In the genomic region with DNA sequence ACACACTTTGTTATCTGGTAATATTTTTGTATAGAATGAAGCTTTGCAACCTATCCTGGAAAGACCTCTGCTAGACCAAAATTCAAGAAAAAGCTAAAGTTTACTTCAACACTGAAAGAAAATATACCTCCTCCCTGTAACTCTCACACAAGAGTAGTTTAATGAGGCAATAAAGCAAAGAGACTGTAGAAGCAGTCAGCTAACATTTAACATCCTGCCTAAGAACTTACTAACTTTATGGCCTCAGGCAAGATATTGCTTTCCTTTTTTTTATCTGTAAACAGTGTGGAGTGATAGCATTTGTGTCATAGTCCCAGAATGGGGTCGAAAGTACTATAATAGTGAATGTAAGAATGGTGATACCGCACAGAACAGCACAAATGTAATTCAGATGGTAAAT, we compare ENCODE assay signal across 13 mouse cellular contexts.
"Had no signal": no experiment of that assay in that cellular context is flagged by ENCODE, and none has a peak within 500 bp of the region (broad histone marks: within the 10 kb centered on the region; RNA-seq: fewer than 3 reads in every experiment).

No protein-coding gene starts in this region.

- H3K27ac ChIP-seq: hindbrain, embryonic 15.5 days; midbrain, embryonic 10.5 days; neural tube, embryonic 15.5 days had no signal

- H3K4me2 ChIP-seq: hindbrain, embryonic 15.5 days; liver, embryonic 11.5 days; lung, embryonic 14.5 days; neural tube, embryonic 15.5 days had no signal

- H3K9me3 ChIP-seq: hindbrain, embryonic 15.5 days; midbrain, embryonic 10.5 days; neural tube, embryonic 15.5 days had no signal

- H3K4me3 ChIP-seq: hindbrain, embryonic 15.5 days; midbrain, embryonic 10.5 days; myocyte; neural tube, embryonic 15.5 days had no signal

- DNase-seq: left cerebral cortex, postnatal 4 days; lung, embryonic 14.5 days; lung, postnatal 10 days; lung, postnatal 4 days; midbrain, embryonic 14.5 days; right cerebral cortex, adult 18-20 months; right cerebral cortex, postnatal 25 days; thymus, postnatal 36 days had no signal

- H3K4me1 ChIP-seq: hindbrain, embryonic 15.5 days; midbrain, embryonic 10.5 days; neural tube, embryonic 15.5 days had no signal

- H3K36me3 ChIP-seq: hindbrain, embryonic 15.5 days; midbrain, embryonic 10.5 days; neural tube, embryonic 15.5 days had no signal

- H3K27me3 ChIP-seq: hindbrain, embryonic 15.5 days; neural tube, embryonic 15.5 days had no signal

- H3K9ac ChIP-seq: hindbrain, embryonic 15.5 days; lung, embryonic 14.5 days; neural tube, embryonic 15.5 days had no signal
